Mouse (Mus musculus): ENCODE data around the gene Slc6a9. TPM values are rescaled to one million over a fixed set of nuclear protein-coding genes. Genes with fewer than 3 reads are reported as not detected.

The Slc6a9 gene
- total RNA-seq, 2 experiments from 2014 or later, result 34.7 to 38.8 TPM

GRCm38 (mm10) chr4:117912685-117913273 lies 78.5 kb downstream of the Slc6a9 start:
- no peak for DNase-seq

GRCm38 (mm10) chr4:117913421-117913820 lies 79.1 kb downstream of the Slc6a9 start:
- no peak for DNase-seq

GRCm38 (mm10) chr4:117914031-117914430 lies 79.7 kb downstream of the Slc6a9 start:
- DNase-seq, result no peak

GRCm38 (mm10) chr4:117914591-117915442 lies 80.5 kb downstream of the Slc6a9 start, which contains the start of gene Ipo13:
Gene Ipo13 (minus strand): TSS chr4:117914999.
- DNase-seq, result peak; percentile 95 to 97

GRCm38 (mm10) chr4:117915489-117916105 lies 81.3 kb downstream of the Slc6a9 start:
- DNase-seq, result no peak

GRCm38 (mm10) chr4:117916386-117916785 lies 82.1 kb downstream of the Slc6a9 start:
- DNase-seq, result no peak

- no peak for DNase-seq
Observed at GRCm38 (mm10) chr4:117917402-117917801, 83.1 kb downstream of the Slc6a9 start.

- DNase-seq, result no peak
Observed at GRCm38 (mm10) chr4:117917847-117918246, 83.5 kb downstream of the Slc6a9 start.

- DNase-seq, result no peak
Observed at GRCm38 (mm10) chr4:117918261-117918660, 84.0 kb downstream of the Slc6a9 start.

GRCm38 (mm10) chr4:117918762-117919161 lies 84.5 kb downstream of the Slc6a9 start:
- no peak for DNase-seq

GRCm38 (mm10) chr4:117921358-117921757 lies 87.1 kb downstream of the Slc6a9 start:
- DNase-seq, result no peak

- no peak for DNase-seq
Observed at GRCm38 (mm10) chr4:117923450-117923849, 89.1 kb downstream of the Slc6a9 start.

Other genes starting within 250 kb of the Slc6a9 start
- 10 to 100 TPM; 35.0 to 36.8 TPM for gene Dmap1, start 152.2 kb upstream of the Slc6a9 start, total RNA-seq (2021)
- not detected for gene Gm12845, start 110.1 kb upstream of the Slc6a9 start, total RNA-seq (2021)
- gene Klf17, start 68.9 kb upstream of the Slc6a9 start, total RNA-seq (2021), result not detected
- 1 to 10 TPM in 1 of 2 experiments, under 1 TPM in 1; 0.52 to 1.5 TPM for gene Ccdc24, start 38.1 kb downstream of the Slc6a9 start, total RNA-seq (2021)
- 10 to 100 TPM; 65.9 to 67.0 TPM for gene B4galt2, start 49.0 kb downstream of the Slc6a9 start, total RNA-seq (2021)
- 100 to 1,000 TPM; 418 to 429 TPM for gene Atp6v0b, start 52.8 kb downstream of the Slc6a9 start, total RNA-seq (2021)
- gene Dph2, start 57.5 kb downstream of the Slc6a9 start, total RNA-seq (2021), result 10 to 100 TPM; 10.9 to 11.5 TPM
- 100 to 1,000 TPM; 120 to 130 TPM for gene Ipo13, start 80.5 kb downstream of the Slc6a9 start, total RNA-seq (2021)
- gene Artn, start 95.3 kb downstream of the Slc6a9 start, total RNA-seq (2021), result 1 to 10 TPM; 1.1 to 1.9 TPM

Data from layer of hippocampus, postnatal 36 days (tissue).